In genomic region chr1:162813836-162814156, GRCm38 (mm10) we compare ENCODE assay signal across 9 mouse cellular contexts. TPM values are rescaled to one million over a fixed set of nuclear protein-coding genes. Genes with fewer than 3 reads are reported as not detected.
DNase-seq lines count a peak whose midpoint lies in the region; ATAC-seq and TF ChIP-seq lines count a peak whose summit lies in the region.
"Had no signal": no experiment of that assay in that cellular context is flagged by ENCODE, and none has a peak within 500 bp of the region (broad histone marks: within the 10 kb centered on the region; RNA-seq: fewer than 3 reads in every experiment).

Fmo4 (minus strand) TSS chr1:162813972.

- no peak for TF ChIP-seq POLR2A in heart, adult 2 months (IDR thresholded peaks at IDR 0.05; ENCODE audit: insufficient read depth, low read depth, low read length)

- no peak for ATAC-seq in midbrain, embryonic 13.5 days
- no peak for ATAC-seq in kidney, embryonic 14.5 days (ENCODE audit: low FRiP score, low TSS enrichment)
- ATAC-seq in lung, embryonic 16.5 days (ENCODE audit: low read depth) = peak; percentile 49; the same call in 1 of the 2 replicates

- no peak within 1 kb of the TSS for H3K4me3 ChIP-seq in midbrain, embryonic 10.5 days
- no peak within 1 kb of the TSS for H3K4me3 ChIP-seq in midbrain, embryonic 13.5 days (replicated peaks)
- H3K4me3 ChIP-seq in heart, adult 2 months = no peak within 1 kb of the TSS
- H3K4me3 ChIP-seq in kidney, embryonic 14.5 days (ENCODE audit: low read length) = no peak within 1 kb of the TSS
- no peak within 1 kb of the TSS for H3K4me3 ChIP-seq in lung, embryonic 16.5 days (ENCODE audit: low read length)

- TF ChIP-seq EP300 in heart, adult 2 months (IDR thresholded peaks at IDR 0.05; ENCODE audit: insufficient read depth, low read depth, low read length) = no peak

- 51% methylated on average over 8 of the region's 8 CpGs for WGBS in midbrain, embryonic 10.5 days
- WGBS in midbrain, embryonic 13.5 days = 41% methylated on average over 8 of the region's 8 CpGs
- WGBS in heart, adult 2 months = 31% methylated on average over 8 of the region's 8 CpGs
- WGBS in kidney, embryonic 14.5 days = 58% methylated on average over 8 of the region's 8 CpGs
- WGBS in lung, embryonic 16.5 days = 45% methylated on average over 8 of the region's 8 CpGs

- no peak within 1 kb of the TSS for H3K4me2 ChIP-seq in midbrain, embryonic 13.5 days (replicated peaks)
- H3K4me2 ChIP-seq in kidney, embryonic 14.5 days (replicated peaks; ENCODE audit: low read depth, low read length) = no peak within 1 kb of the TSS
- peak within 1 kb of the TSS; percentile 25; the same call in 1 of the 2 replicates for H3K4me2 ChIP-seq in lung, embryonic 16.5 days (ENCODE audit: low read depth, low read length)

- peak within 1 kb of the TSS; percentile 68; the same call in 1 of the 2 replicates for H3K27ac ChIP-seq in midbrain, embryonic 10.5 days (replicated peaks)
- no peak within 1 kb of the TSS for H3K27ac ChIP-seq in midbrain, embryonic 13.5 days
- H3K27ac ChIP-seq in heart, adult 2 months = no peak within 1 kb of the TSS
- peak within 1 kb of the TSS; percentile 47; the same call in 1 of the 2 replicates for H3K27ac ChIP-seq in kidney, embryonic 14.5 days (ENCODE audit: low read depth, low read length)
- H3K27ac ChIP-seq in lung, embryonic 16.5 days (ENCODE audit: low read length) = no peak within 1 kb of the TSS

- H3K79me2 ChIP-seq in heart, adult 2 months (replicated peaks; ENCODE audit: control insufficient read depth, insufficient read depth, low read length) = no peaks in the 10 kb centered on the region

- H3K9ac ChIP-seq in midbrain, embryonic 13.5 days (replicated peaks) = no peak within 1 kb of the TSS
- no peak within 1 kb of the TSS for H3K9ac ChIP-seq in heart, adult 2 months (ENCODE audit: low read depth, low read length)
- no peak within 1 kb of the TSS for H3K9ac ChIP-seq in kidney, embryonic 14.5 days (ENCODE audit: low read depth, low read length)
- H3K9ac ChIP-seq in lung, embryonic 16.5 days (ENCODE audit: low read length) = no peak within 1 kb of the TSS

- H3K36me3 ChIP-seq in midbrain, embryonic 10.5 days = no peaks in the 10 kb centered on the region
- H3K36me3 ChIP-seq in midbrain, embryonic 13.5 days = no peaks in the 10 kb centered on the region
- no peaks in the 10 kb centered on the region for H3K36me3 ChIP-seq in heart, adult 2 months (ENCODE audit: control insufficient read depth, insufficient read depth, low read length)
- H3K36me3 ChIP-seq in kidney, embryonic 14.5 days (ENCODE audit: control insufficient read depth, insufficient read depth, low read length) = no peaks in the 10 kb centered on the region
- H3K36me3 ChIP-seq in lung, embryonic 16.5 days (ENCODE audit: control insufficient read depth, insufficient read depth, low read length) = no peaks in the 10 kb centered on the region

- intact Hi-C loops in heart, adult 2 months (cut with DNase I) = loop anchor here (5.0 kb wide), 2 partner anchors 84 to 259 kb away; partner anchors contain the start of gene Fmo2

- H3K4me1 ChIP-seq in midbrain, embryonic 10.5 days = peaks cover 20% of the 10 kb centered on the region
- H3K4me1 ChIP-seq in midbrain, embryonic 13.5 days (replicated peaks) = no peaks in the 10 kb centered on the region
- no peaks in the 10 kb centered on the region for H3K4me1 ChIP-seq in heart, adult 2 months (ENCODE audit: control insufficient read depth, insufficient read depth, low read length)
- no peaks in the 10 kb centered on the region for H3K4me1 ChIP-seq in kidney, embryonic 14.5 days (ENCODE audit: control insufficient read depth, insufficient read depth, low read length)
- H3K4me1 ChIP-seq in lung, embryonic 16.5 days (replicated peaks; ENCODE audit: control insufficient read depth, insufficient read depth, low read length) = no peaks in the 10 kb centered on the region

- no peak for DNase-seq in midbrain, embryonic 10.5 days (ENCODE audit: low spot score)
- DNase-seq in adrenal gland, postnatal 10 days = peak; percentile 75
- DNase-seq in heart, adult 2 months = peak; percentile 40 to 57
- peak; percentile 29 for DNase-seq in testis, postnatal 14 days (ENCODE audit: low spot score)
- no peak for DNase-seq in spleen, postnatal 36 days (ENCODE audit: low spot score in 2 of 2)

- no peaks in the 10 kb centered on the region for H3K27me3 ChIP-seq in midbrain, embryonic 10.5 days (ENCODE audit: low read depth, poor library complexity, severe bottlenecking)
- H3K27me3 ChIP-seq in midbrain, embryonic 13.5 days = no peaks in the 10 kb centered on the region
- no peaks in the 10 kb centered on the region; the same call in 1 of the 2 replicates for H3K27me3 ChIP-seq in heart, adult 2 months (ENCODE audit: control insufficient read depth, insufficient read depth, low read length)
- no peaks in the 10 kb centered on the region for H3K27me3 ChIP-seq in kidney, embryonic 14.5 days (ENCODE audit: control insufficient read depth, insufficient read depth, low read length)
- no peaks in the 10 kb centered on the region for H3K27me3 ChIP-seq in lung, embryonic 16.5 days (ENCODE audit: control insufficient read depth, insufficient read depth, low read depth, low read length)

- peak; percentile 80 for TF ChIP-seq CTCF in heart, adult 2 months (IDR thresholded peaks at IDR 0.05)

- no peaks in the 10 kb centered on the region for H3K9me3 ChIP-seq in midbrain, embryonic 10.5 days (replicated peaks)
- no peaks in the 10 kb centered on the region for H3K9me3 ChIP-seq in midbrain, embryonic 13.5 days
- H3K9me3 ChIP-seq in kidney, embryonic 14.5 days (ENCODE audit: control insufficient read depth, low read length) = no peaks in the 10 kb centered on the region
- no peaks in the 10 kb centered on the region for H3K9me3 ChIP-seq in lung, embryonic 16.5 days (ENCODE audit: control insufficient read depth, low read length)

RNA-seq across cellular contexts. Expression of gene Fmo4, which starts in this region (rescaled TPM):
- polyA plus RNA-seq in midbrain, embryonic 10.5 days (2016; fragmentation: Nextera tagmentation; extraction: Ambion mirVana) = 0.58 and 0.95 TPM in 2 replicates
- 0.40 and 1.1 TPM in 2 replicates for polyA plus RNA-seq in midbrain, embryonic 13.5 days (2015; fragmentation: Nextera tagmentation; extraction: Ambion mirVana)
- total RNA-seq in adrenal gland, postnatal 10 days (2021) = 1 to 10 TPM; 2.2 to 4.0 TPM
- under 1 TPM in 1 of 2 experiments, not detected in 1; 0.08 TPM for total RNA-seq in heart, adult 2 months (2021)
- polyA plus RNA-seq in heart, adult 2 months (2012; rRNA removed) = 0.20 and 0.23 TPM in 2 replicates
- polyA plus RNA-seq in kidney, embryonic 14.5 days (2014; fragmentation: Nextera tagmentation; extraction: Ambion mirVana) = 0.17 and 0.60 TPM in 2 replicates
- 2.4 and 3.3 TPM in 2 replicates for polyA plus RNA-seq in lung, embryonic 16.5 days (2015; fragmentation: Nextera tagmentation; extraction: Ambion mirVana)
- polyA plus RNA-seq: stomach, embryonic 14.5 days had no signal

Comparison
In these comparisons a context has a peak if more than half of its experiments do, and no peak if none do; other contexts are left out.
1. H3K27ac ChIP-seq: peak in midbrain, embryonic 10.5 days (single experiment) and kidney, embryonic 14.5 days (single experiment); none in midbrain, embryonic 13.5 days (single experiment), heart, adult 2 months (single experiment) and lung, embryonic 16.5 days (single experiment).
2. Peak in DNase-seq in heart, adult 2 months; RNA of the gene not detected or under 1 TPM.
3. DNase-seq: peak in adrenal gland, postnatal 10 days (single experiment) and testis, postnatal 14 days (single experiment); none in midbrain, embryonic 10.5 days (single experiment) and spleen, postnatal 36 days (0 of 2).